Mouse (Mus musculus) liver, postnatal 0 days (tissue): ENCODE data around the gene Gm5269.

ENCODE experiments used
- CTCF ChIP-seq: sonication (generic); IDR thresholded peaks from 2 replicates; pipeline ENCODE4 v1.5.1; 2016; ENCODE audit warnings: antibody characterized with exemption, low read depth
- EP300 ChIP-seq: IDR thresholded peaks from 2 replicates; pipeline ENCODE4 v1.6.1; 2016; ENCODE audit warnings: antibody characterized with exemption, low read depth, mild to moderate bottlenecking

GRCm38 (mm10) chr1:45868479-45869137, 21.5 kb downstream of the Gm5269 start:
- TF ChIP-seq CTCF (no peak), EP300 (no peak)
